Mouse (Mus musculus) embryonic facial prominence, embryonic 10.5 days (tissue): ENCODE results near the gene Abt1. TPM values are rescaled to one million over a fixed set of nuclear protein-coding genes. Genes with fewer than 3 reads are reported as not detected.

Experiments used
- DNase-seq: peaks from one replicate; pipeline ENCODE4 v3.0.0-alpha.2; 2017; ENCODE audit warnings: low spot score
- H3K27ac ChIP-seq: fragments of 300-500 bp; sonication (generic); replicated peaks from 2 replicates; pipeline ENCODE4 v1.5.1; 2016; ENCODE audit warnings: mild to moderate bottlenecking
- H3K27me3 ChIP-seq: fragments of 300-500 bp; sonication (generic); replicated peaks from 2 replicates; pipeline ENCODE4 v1.6.1; 2016; ENCODE audit warnings: low read depth, mild to moderate bottlenecking; ENCODE audit not compliant: poor library complexity, severe bottlenecking
- H3K36me3 ChIP-seq: fragments of 300-500 bp; sonication (generic); replicated peaks from 2 replicates; pipeline ENCODE4 v1.6.1; 2016; ENCODE audit warnings: mild to moderate bottlenecking, moderate library complexity
- H3K4me1 ChIP-seq: fragments of 300-500 bp; sonication (generic); 2 replicates; pipeline ENCODE4 v1.6.1; 2016
- H3K4me3 ChIP-seq: fragments of 300-500 bp; sonication (generic); 2 replicates; pipeline ENCODE4 v1.5.1; 2016; ENCODE audit warnings: mild to moderate bottlenecking, moderate library complexity
- H3K9me3 ChIP-seq: fragments of 300-500 bp; sonication (generic); 2 replicates; pipeline ENCODE4 v1.6.1; 2016; ENCODE audit warnings: mild to moderate bottlenecking
- WGBS: fragments of 180-500 bp; shearing (Covaris S2); methylation state at CpG from one replicate; pipeline ENCODE4 v1.1.7; 2016; 5-methylcytosine and 5-hydroxymethylcytosine counted together
- polyA plus RNA-seq: library from polyadenylated mRNA; unstranded; fragments of >200 nt; fragmentation: Nextera tagmentation; extraction: Ambion mirVana; gene quantifications from 2 replicates; pipeline ENCODE4 v1.2.1, GENCODE M21; 2016

The Abt1 gene
- polyA plus RNA-seq, 1 experiment from 2014 or later = 15.6 TPM

GRCm38 (mm10) chr13:23453362-23453862 is 29.7 kb upstream of the Abt1 start:
- Histone ChIP-seq H3K27me3 (peaks cover 9% of the 10 kb centered on the region; the same call in 1 of the 2 replicates), H3K9me3 (no peaks in the 10 kb centered on the region), H3K36me3 (no peaks in the 10 kb centered on the region), H3K27ac (peak overlapping the region; percentile 85), H3K4me3 (peak overlapping the region; percentile 77), H3K4me1 (peaks cover 6% of the 10 kb centered on the region)
- under 1% methylated on average over 25 of the region's 25 CpGs for WGBS
- peak; percentile 82 for DNase-seq

- Histone ChIP-seq H3K27ac (peak overlapping the region; percentile 71), H3K9me3 (no peaks in the 10 kb centered on the region), H3K27me3 (no peaks in the 10 kb centered on the region), H3K4me1 (peaks cover 6% of the 10 kb centered on the region), H3K36me3 (no peaks in the 10 kb centered on the region), H3K4me3 (peak overlapping the region; percentile 68)
- under 1% methylated on average over 15 of the region's 15 CpGs for WGBS
- peak; percentile 88 for DNase-seq
Measured at GRCm38 (mm10) chr13:23450398-23450797, 26.7 kb upstream of the Abt1 start.

GRCm38 (mm10) chr13:23449235-23450095 is 25.8 kb upstream of the Abt1 start:
- peak; percentile 87 for DNase-seq
- no peaks in the 10 kb centered on the region for H3K36me3 ChIP-seq
- H3K27me3 ChIP-seq = no peaks in the 10 kb centered on the region
- H3K4me1 ChIP-seq = peaks cover 13% of the 10 kb centered on the region
- under 1% methylated on average over 24 of the region's 24 CpGs for whole genome bisulfite sequencing
- no peaks in the 10 kb centered on the region for H3K9me3 ChIP-seq
- peak overlapping the region; percentile 68 for H3K4me3 ChIP-seq
- H3K27ac ChIP-seq = peak overlapping the region; percentile 71

GRCm38 (mm10) chr13:23448758-23449157 is 25.1 kb upstream of the Abt1 start:
- no peak overlapping the region for H3K27ac ChIP-seq
- DNase-seq = no peak
- WGBS = 45% methylated on average over 3 of the region's 3 CpGs
- peaks cover 15% of the 10 kb centered on the region for H3K4me1 ChIP-seq
- no peaks in the 10 kb centered on the region for H3K27me3 ChIP-seq
- H3K4me3 ChIP-seq = peak overlapping the region; percentile 68
- no peaks in the 10 kb centered on the region for H3K36me3 ChIP-seq
- no peaks in the 10 kb centered on the region for H3K9me3 ChIP-seq

GRCm38 (mm10) chr13:23446498-23446952 is 22.9 kb upstream of the Abt1 start:
- H3K4me1 ChIP-seq = peaks cover 15% of the 10 kb centered on the region
- DNase-seq = peak; percentile 84
- H3K9me3 ChIP-seq = no peaks in the 10 kb centered on the region
- WGBS = under 1% methylated on average over 16 of the region's 16 CpGs
- peak overlapping the region; percentile 75 for H3K4me3 ChIP-seq
- H3K27me3 ChIP-seq = no peaks in the 10 kb centered on the region
- peak overlapping the region; percentile 96 for H3K27ac ChIP-seq
- no peaks in the 10 kb centered on the region for H3K36me3 ChIP-seq

GRCm38 (mm10) chr13:23445561-23446320 is 22.1 kb upstream of the Abt1 start:
- Histone ChIP-seq H3K4me1 (peaks cover 15% of the 10 kb centered on the region), H3K27ac (peak overlapping the region; percentile 96), H3K36me3 (no peaks in the 10 kb centered on the region), H3K9me3 (no peaks in the 10 kb centered on the region), H3K4me3 (peak overlapping the region; percentile 75), H3K27me3 (no peaks in the 10 kb centered on the region)
- peak; percentile 91 for DNase-seq
- under 1% methylated on average over 55 of the region's 55 CpGs for WGBS

GRCm38 (mm10) chr13:23445156-23445555 is 21.5 kb upstream of the Abt1 start:
- DNase-seq = no peak
- WGBS = 4% methylated on average over 10 of the region's 10 CpGs
- Histone ChIP-seq H3K4me1 (peaks cover 15% of the 10 kb centered on the region), H3K27ac (peak overlapping the region; percentile 96), H3K4me3 (peak overlapping the region; percentile 75), H3K27me3 (no peaks in the 10 kb centered on the region), H3K36me3 (no peaks in the 10 kb centered on the region), H3K9me3 (no peaks in the 10 kb centered on the region)

- WGBS = 62% methylated on average over 5 of the region's 5 CpGs
- Histone ChIP-seq H3K4me1 (peaks cover 15% of the 10 kb centered on the region), H3K4me3 (peak overlapping the region; percentile 75), H3K9me3 (no peaks in the 10 kb centered on the region), H3K36me3 (no peaks in the 10 kb centered on the region), H3K27me3 (no peaks in the 10 kb centered on the region), H3K27ac (no peak overlapping the region)
- no peak for DNase-seq
Measured at GRCm38 (mm10) chr13:23444451-23444850, 20.8 kb upstream of the Abt1 start.

GRCm38 (mm10) chr13:23439901-23440300 is 16.2 kb upstream of the Abt1 start:
- Histone ChIP-seq H3K36me3 (no peaks in the 10 kb centered on the region), H3K4me1 (peaks cover 16% of the 10 kb centered on the region), H3K27ac (no peak overlapping the region), H3K4me3 (peak overlapping the region; percentile 25; the same call in 1 of the 2 replicates), H3K9me3 (no peaks in the 10 kb centered on the region), H3K27me3 (no peaks in the 10 kb centered on the region)
- no peak for DNase-seq
- 61% methylated on average over 10 of the region's 10 CpGs for WGBS

- 0% methylated on average over 7 of the region's 7 CpGs for WGBS
- peak; percentile 65 for DNase-seq
- peaks cover 23% of the 10 kb centered on the region for H3K4me1 ChIP-seq
- no peaks in the 10 kb centered on the region for H3K36me3 ChIP-seq
- H3K27ac ChIP-seq = no peak overlapping the region
- H3K9me3 ChIP-seq = no peaks in the 10 kb centered on the region
- H3K4me3 ChIP-seq = peak overlapping the region; percentile 66
- H3K27me3 ChIP-seq = no peaks in the 10 kb centered on the region
Measured at GRCm38 (mm10) chr13:23438521-23438920, 14.9 kb upstream of the Abt1 start.

GRCm38 (mm10) chr13:23437908-23438307 is 14.2 kb upstream of the Abt1 start:
- peak; percentile 86 for DNase-seq
- Histone ChIP-seq H3K36me3 (no peaks in the 10 kb centered on the region), H3K27ac (peak overlapping the region; percentile 67; the same call in 1 of the 2 replicates), H3K9me3 (no peaks in the 10 kb centered on the region), H3K27me3 (no peaks in the 10 kb centered on the region), H3K4me3 (peak overlapping the region; percentile 66), H3K4me1 (peaks cover 26% of the 10 kb centered on the region)
- under 1% methylated on average over 17 of the region's 17 CpGs for WGBS
